Mouse (Mus musculus) heart, embryonic 13.5 days (tissue): Measurements from ENCODE around the gene Abhd12b. TPM values are rescaled to one million over a fixed set of nuclear protein-coding genes. Genes with fewer than 3 reads are reported as not detected.
A peak's percentile ranks its signal among the peaks of the same experiment; 100 is the strongest.

Source experiments
- ATAC-seq: fragments of 200-750 bp; cut with Nextera tagmentation; 2 replicates; pipeline ENCODE4 v1.8.0; 2017; ENCODE audit warnings: moderate TSS enrichment; ENCODE audit not compliant: insufficient number of reproducible peaks, low FRiP score, low TSS enrichment; ENCODE audit errors: extremely low read depth
- H3K27ac ChIP-seq: fragments of 300-500 bp; sonication (generic); replicated peaks from 2 replicates; pipeline ENCODE4 v1.5.1; 2015; ENCODE audit warnings: moderate library complexity, mild to moderate bottlenecking, inconsistent platforms
- H3K27me3 ChIP-seq: fragments of 300-500 bp; sonication (generic); replicated peaks from 2 replicates; pipeline ENCODE4 v1.6.1; 2015; ENCODE audit warnings: mild to moderate bottlenecking, inconsistent platforms
- H3K36me3 ChIP-seq: fragments of 300-500 bp; sonication (generic); 2 replicates; pipeline ENCODE4 v1.6.1; 2015; ENCODE audit warnings: mild to moderate bottlenecking, inconsistent platforms
- H3K4me1 ChIP-seq: fragments of 300-500 bp; sonication (generic); 2 replicates; pipeline ENCODE4 v1.6.1; 2015; ENCODE audit warnings: inconsistent platforms
- H3K4me2 ChIP-seq: fragments of 300-500 bp; sonication (generic); 2 replicates; pipeline ENCODE4 v1.6.1; 2015; ENCODE audit warnings: inconsistent platforms, mild to moderate bottlenecking, moderate library complexity
- H3K4me3 ChIP-seq: fragments of 300-500 bp; sonication (generic); 2 replicates; pipeline ENCODE4 v1.5.1; 2015; ENCODE audit warnings: moderate library complexity, mild to moderate bottlenecking, inconsistent platforms
- H3K9ac ChIP-seq: fragments of 300-500 bp; sonication (generic); 2 replicates; pipeline ENCODE4 v1.6.1; 2015; ENCODE audit warnings: inconsistent platforms, mild to moderate bottlenecking, moderate library complexity
- H3K9me3 ChIP-seq: fragments of 300-500 bp; sonication (generic); 2 replicates; pipeline ENCODE4 v1.6.1; 2016; ENCODE audit warnings: inconsistent platforms
- WGBS: fragments of 180-500 bp; shearing (Covaris S2); methylation state at CpG from one replicate; pipeline ENCODE4 v1.1.7; 2015; ENCODE audit warnings: mixed read lengths; 5-methylcytosine and 5-hydroxymethylcytosine counted together
- polyA plus RNA-seq: library from polyadenylated mRNA; unstranded; fragments of >200 nt; fragmentation: Nextera tagmentation; extraction: Ambion mirVana; gene quantifications from 2 replicates; pipeline ENCODE4 v1.2.1, GENCODE M21; 2015

Gene Abhd12b
- polyA plus RNA-seq, result not detected in 2 replicates

DNA sequence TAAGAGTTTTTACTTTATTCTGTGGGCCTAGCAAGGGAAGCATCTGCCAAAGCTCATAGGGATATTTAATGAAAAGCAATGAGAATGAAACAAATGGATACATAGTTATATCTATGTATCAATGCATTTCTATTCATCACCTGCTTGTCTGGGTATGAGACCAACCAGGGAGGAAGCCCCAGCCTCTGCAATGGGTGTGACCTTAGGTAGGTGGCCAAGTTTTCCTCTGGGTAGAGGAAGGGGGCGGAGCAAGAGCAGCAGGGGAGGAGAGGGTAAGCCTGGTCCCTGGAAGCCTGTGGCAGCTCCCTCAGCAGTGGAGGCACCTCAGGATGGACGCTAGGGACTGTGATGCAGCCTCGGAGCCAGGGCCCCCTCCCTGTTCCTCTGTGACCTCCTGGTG lies at the start of gene Abhd12b:
Abhd12b (plus strand) TSS at position 301 of the 400 bp plus-strand sequence.
- no peak for ATAC-seq
- 40% methylated on average over 3 of the region's 3 CpGs for WGBS

DNA sequence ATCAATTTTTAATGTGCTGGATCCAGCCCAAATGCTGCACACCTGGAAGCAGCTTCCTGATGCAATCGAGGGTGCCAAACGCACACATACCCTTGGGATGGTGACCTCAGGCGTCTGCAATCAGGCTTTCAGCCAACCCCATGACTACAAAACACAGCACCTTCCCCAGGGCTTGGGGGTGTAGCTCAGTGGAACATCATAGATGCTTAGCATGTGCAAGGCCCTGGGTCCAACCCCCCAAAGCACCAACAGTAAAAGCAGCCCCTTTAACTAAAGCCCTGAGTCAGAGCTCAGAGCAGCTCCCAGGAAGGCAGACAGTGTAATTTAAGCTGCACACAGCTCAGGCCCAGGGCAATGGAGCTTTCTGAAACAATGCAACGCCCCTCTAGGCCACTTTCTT lies 49.7 kb upstream of the Abhd12b start:
- ATAC-seq, result no peak
- H3K36me3 ChIP-seq, result peaks cover 22% of the 10 kb centered on the region
- no peaks in the 10 kb centered on the region for H3K27me3 ChIP-seq
- H3K4me2 ChIP-seq, result no peak overlapping the region
- H3K4me1 ChIP-seq, result peaks cover 34% of the 10 kb centered on the region
- H3K27ac ChIP-seq, result no peak overlapping the region; the same call in 1 of the 2 replicates
- 59% methylated on average over 4 of the region's 4 CpGs for WGBS
- no peak overlapping the region for H3K9ac ChIP-seq
- no peaks in the 10 kb centered on the region for H3K9me3 ChIP-seq
- H3K4me3 ChIP-seq, result no peak overlapping the region

More for the DNA sequence above, at the start of gene Abhd12b:
- Histone ChIP-seq H3K9me3 (no peaks in the 10 kb centered on the region), H3K36me3 (no peaks in the 10 kb centered on the region), H3K4me1 (peaks cover 1% of the 10 kb centered on the region; the same call in 1 of the 2 replicates), H3K4me2 (no peak within 1 kb of the TSS), H3K4me3 (no peak within 1 kb of the TSS), H3K27me3 (no peaks in the 10 kb centered on the region), H3K9ac (no peak within 1 kb of the TSS), H3K27ac (no peak within 1 kb of the TSS)

DNA sequence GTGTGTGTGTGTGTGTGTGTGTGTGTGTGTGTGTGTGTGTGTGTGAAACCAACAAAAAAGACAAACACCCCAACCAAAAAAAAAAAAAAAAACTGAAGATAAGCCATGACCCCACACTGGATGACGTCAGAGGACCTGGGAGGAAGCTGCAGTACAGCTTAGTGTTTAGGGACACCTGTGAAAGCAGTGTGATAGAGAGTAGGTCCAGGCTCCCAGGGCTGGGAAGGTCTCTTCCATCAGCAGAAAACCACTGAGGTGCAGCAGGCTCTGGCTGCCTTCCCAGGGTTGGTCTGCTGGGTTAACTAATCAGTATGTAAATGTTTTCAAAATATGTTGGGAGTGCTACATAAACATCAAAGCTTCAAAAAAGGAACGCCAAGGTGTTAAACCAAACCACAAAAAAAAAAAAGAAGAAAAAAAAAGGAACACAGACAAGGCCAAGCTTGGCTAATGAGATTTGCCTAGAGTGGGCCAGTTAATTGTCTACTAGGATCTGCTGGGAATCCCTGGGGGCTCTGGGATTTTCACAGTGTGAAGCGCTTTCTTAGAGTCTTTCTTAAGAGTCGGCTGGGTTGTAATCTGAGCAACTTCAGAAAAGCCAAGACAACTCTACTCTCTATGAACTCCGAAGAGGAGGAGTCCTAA lies 49.0 kb upstream of the Abhd12b start:
- Histone ChIP-seq H3K4me2 (no peak overlapping the region), H3K27me3 (no peaks in the 10 kb centered on the region), H3K9ac (no peak overlapping the region), H3K4me1 (peaks cover 39% of the 10 kb centered on the region), H3K4me3 (no peak overlapping the region), H3K9me3 (no peaks in the 10 kb centered on the region), H3K36me3 (peaks cover 22% of the 10 kb centered on the region), H3K27ac (no peak overlapping the region)
- WGBS, result 48% methylated on average over 5 of the region's 5 CpGs
- ATAC-seq, result no peak

DNA sequence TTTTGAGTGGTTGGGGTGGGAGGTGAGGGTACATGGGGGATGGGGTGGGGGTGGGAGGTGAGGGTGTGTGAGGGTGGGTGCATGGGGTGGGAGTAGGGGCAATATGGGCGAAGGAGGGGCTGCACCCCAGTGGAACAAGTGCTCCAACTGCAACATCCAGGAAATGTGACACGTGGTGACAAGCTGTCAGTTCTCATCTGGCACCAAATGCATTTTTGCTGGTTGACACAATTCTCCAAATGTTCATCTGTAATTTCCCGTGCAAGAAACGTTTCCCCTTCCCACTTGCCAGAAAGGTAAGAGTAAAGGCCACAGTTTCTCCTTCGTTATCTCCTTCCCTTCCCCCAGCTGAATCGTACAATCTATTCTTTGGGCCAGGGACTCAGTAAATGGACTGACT lies 48.1 kb upstream of the Abhd12b start:
- H3K36me3 ChIP-seq, result peaks cover 15% of the 10 kb centered on the region
- H3K4me2 ChIP-seq, result no peak overlapping the region
- ATAC-seq, result no peak
- peaks cover 48% of the 10 kb centered on the region for H3K4me1 ChIP-seq
- no peak overlapping the region for H3K4me3 ChIP-seq
- H3K9me3 ChIP-seq, result no peaks in the 10 kb centered on the region
- 50% methylated on average over 6 of the region's 6 CpGs for WGBS
- H3K27me3 ChIP-seq, result no peaks in the 10 kb centered on the region
- 0 out of 2 replicates have a peak overlapping the region, but pooled peaks have one; percentile 8 for H3K27ac ChIP-seq
- no peak overlapping the region for H3K9ac ChIP-seq

DNA sequence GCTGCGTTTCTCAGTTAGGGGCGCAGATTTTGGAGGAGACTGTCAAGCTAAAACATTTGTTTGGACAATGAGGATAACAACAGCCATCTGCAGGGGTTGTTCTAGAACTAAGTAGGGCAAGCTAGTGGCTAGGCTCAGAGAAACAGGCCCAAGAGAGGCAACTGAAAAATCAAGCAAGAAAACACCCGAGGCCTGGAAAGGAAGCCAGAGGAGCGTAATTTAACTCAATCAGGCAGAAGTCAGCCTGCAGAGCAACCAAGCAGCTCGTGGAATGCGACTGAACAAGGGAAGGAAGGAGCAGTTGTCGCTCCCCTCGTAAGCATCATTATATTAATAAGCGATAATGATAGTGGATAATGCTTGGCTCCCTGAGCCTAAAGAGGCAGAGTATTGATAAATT lies 47.4 kb upstream of the Abhd12b start:
- Histone ChIP-seq H3K9ac (no peak overlapping the region), H3K9me3 (no peaks in the 10 kb centered on the region), H3K4me1 (peaks cover 48% of the 10 kb centered on the region), H3K4me3 (no peak overlapping the region), H3K4me2 (no peak overlapping the region), H3K27me3 (no peaks in the 10 kb centered on the region), H3K27ac (no peak overlapping the region), H3K36me3 (peaks cover 8% of the 10 kb centered on the region)
- ATAC-seq, result no peak
- 71% methylated on average over 9 of the region's 9 CpGs for WGBS

DNA sequence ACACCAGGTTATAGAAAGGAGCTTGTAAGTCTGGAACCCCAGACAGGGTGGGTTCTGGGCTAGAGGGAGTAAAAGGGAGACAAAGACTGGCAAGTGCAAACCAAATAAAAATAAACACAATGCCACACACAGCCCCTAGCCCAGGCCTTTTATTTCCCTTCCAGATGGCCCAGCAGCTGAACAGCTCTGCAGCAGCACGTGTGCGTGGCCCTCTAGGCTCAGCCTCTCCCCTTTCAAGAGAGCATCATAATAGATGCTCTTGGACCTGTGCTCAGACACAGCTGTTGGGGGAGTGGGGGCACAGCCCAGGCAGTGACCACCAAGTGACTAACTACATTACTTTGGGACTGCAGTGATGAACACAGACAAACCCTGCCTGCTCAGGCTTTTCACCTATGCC lies 45.8 kb upstream of the Abhd12b start:
- no peak for ATAC-seq
- Histone ChIP-seq H3K9me3 (no peaks in the 10 kb centered on the region), H3K27me3 (no peaks in the 10 kb centered on the region), H3K27ac (no peak overlapping the region), H3K36me3 (no peaks in the 10 kb centered on the region), H3K4me1 (peaks cover 53% of the 10 kb centered on the region), H3K4me2 (no peak overlapping the region), H3K4me3 (no peak overlapping the region), H3K9ac (no peak overlapping the region)
- WGBS, result 71% methylated on average over 2 of the region's 2 CpGs

DNA sequence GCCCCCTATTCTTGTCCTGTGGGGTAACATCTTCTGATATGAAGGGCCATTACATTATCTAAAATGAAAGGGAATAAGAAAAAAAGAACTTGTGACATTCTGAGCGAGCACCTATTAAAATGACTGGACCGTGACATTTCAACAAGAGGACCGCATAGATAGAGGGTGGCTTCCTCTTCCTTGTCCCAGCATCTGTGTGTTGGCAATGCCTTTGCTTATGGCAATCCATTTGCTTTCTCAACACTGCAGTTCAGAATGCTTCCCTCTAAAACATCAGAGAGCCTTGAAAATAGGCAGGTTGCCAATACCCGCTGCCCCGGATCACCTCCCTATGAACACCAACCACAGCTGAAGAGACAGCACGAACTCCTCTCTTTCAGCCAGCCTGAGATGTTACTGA lies 44.0 kb upstream of the Abhd12b start:
- peak overlapping the region; percentile 91 for H3K9ac ChIP-seq
- ATAC-seq, result no peak
- 59% methylated on average over 6 of the region's 6 CpGs for WGBS
- H3K4me1 ChIP-seq, result peaks cover 44% of the 10 kb centered on the region
- H3K9me3 ChIP-seq, result no peaks in the 10 kb centered on the region
- H3K27ac ChIP-seq, result no peak overlapping the region
- H3K4me2 ChIP-seq, result peak overlapping the region; percentile 100
- no peaks in the 10 kb centered on the region for H3K36me3 ChIP-seq
- H3K4me3 ChIP-seq, result peak overlapping the region; percentile 68
- no peaks in the 10 kb centered on the region for H3K27me3 ChIP-seq

DNA sequence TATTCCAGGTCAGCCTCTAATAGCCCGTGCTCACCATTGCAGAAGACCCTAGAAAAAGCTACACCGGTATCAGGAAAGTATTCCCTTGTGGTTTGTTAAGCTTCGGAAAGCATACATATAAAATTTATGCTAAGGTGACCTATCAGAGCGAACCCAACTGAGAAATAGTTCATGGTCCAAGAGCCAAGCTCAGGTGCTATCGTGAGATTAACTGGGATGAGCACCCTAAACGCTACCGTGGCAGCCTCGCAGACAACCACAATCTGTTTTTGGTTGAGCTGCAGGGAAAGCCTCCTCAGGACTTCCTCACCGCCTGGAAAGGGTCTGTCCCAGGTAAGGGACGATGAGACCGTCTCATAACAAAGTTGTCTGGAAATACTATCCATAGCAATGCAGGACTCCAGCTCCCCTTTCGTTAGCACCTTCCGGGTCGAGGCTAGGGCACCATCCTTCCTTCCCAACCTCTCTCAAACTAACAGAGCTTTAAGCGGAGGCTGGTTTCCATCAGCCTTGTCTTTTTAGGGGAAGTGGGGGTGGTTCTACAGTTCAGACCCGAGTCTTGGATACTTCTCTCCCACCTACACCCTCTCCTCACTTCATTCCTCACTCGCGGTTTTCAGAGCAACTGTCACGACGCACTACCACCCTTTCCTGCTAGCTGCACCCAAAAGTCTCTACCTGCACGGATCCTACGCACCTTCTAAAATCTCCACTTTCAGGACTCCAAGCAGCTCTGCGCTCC lies 43.4 kb upstream of the Abhd12b start:
- H3K9ac ChIP-seq, result peak overlapping the region; percentile 91
- H3K4me3 ChIP-seq, result peak overlapping the region; percentile 68
- no peaks in the 10 kb centered on the region for H3K9me3 ChIP-seq
- no peaks in the 10 kb centered on the region for H3K36me3 ChIP-seq
- 12% methylated on average over 23 of the region's 23 CpGs for WGBS
- peaks cover 38% of the 10 kb centered on the region for H3K4me1 ChIP-seq
- no peak for ATAC-seq
- no peaks in the 10 kb centered on the region for H3K27me3 ChIP-seq
- H3K4me2 ChIP-seq, result peak overlapping the region; percentile 100
- no peak overlapping the region for H3K27ac ChIP-seq

DNA sequence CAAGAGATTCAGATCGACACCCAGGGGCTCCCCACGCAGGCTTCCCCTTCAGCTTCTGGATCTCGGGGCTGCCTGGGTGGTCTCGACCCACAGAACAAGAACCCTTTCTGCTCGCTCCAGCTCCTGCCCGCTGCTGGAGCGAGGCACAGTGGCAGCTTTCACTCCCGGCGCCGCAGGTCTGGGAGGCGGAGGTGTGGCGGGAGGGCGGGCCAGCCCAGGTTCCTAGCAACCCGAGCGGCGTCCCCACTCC lies 42.9 kb upstream of the Abhd12b start:
- Histone ChIP-seq H3K9me3 (no peaks in the 10 kb centered on the region), H3K27ac (peak overlapping the region; percentile 79), H3K4me2 (peak overlapping the region; percentile 100), H3K27me3 (no peaks in the 10 kb centered on the region), H3K4me3 (peak overlapping the region; percentile 68), H3K9ac (peak overlapping the region; percentile 91), H3K36me3 (no peaks in the 10 kb centered on the region), H3K4me1 (peaks cover 33% of the 10 kb centered on the region)
- 0% methylated on average over 12 of the region's 16 CpGs for WGBS
- ATAC-seq, result peak; percentile 32; the same call in 1 of the 2 replicates

DNA sequence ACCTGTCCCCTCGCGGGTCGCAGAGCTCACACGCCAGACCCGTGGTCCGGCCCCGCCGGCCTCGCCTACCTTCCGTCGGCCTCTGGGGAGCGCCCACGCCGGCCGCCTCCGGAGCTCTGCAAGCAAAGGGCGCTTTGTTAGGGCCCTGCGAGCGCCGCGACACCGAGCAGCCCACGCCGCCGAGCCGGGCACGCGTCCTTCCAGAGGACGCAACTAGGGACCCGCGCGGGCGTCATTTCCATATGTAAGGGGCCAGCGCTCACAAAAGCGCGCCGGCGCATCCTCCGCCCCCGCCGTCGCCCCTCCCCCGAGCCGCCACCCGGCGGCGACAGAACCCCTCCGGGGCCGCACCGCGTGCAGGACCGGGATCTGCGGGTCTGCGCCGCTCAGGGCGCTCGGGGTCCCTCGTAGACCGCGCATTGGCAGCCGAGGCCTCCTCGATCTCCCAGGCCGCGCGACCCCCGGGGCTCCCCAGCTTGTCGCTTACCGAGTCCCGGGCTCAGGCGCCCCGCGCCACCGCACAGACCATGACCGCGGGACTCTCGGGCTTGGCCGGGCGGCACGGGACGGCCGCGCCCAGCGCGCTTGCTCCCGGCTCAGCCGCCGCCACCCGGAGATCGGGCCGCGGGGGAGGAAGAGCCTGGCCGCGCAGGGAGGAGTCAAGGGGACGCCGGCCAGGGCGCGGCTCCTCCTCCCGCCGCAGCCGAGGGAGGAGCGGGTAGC lies 42.4 kb upstream of the Abhd12b start:
- Histone ChIP-seq H3K9me3 (no peaks in the 10 kb centered on the region), H3K4me3 (peak overlapping the region; percentile 68), H3K36me3 (no peaks in the 10 kb centered on the region), H3K4me1 (peaks cover 28% of the 10 kb centered on the region), H3K9ac (peak overlapping the region; percentile 91), H3K27me3 (no peaks in the 10 kb centered on the region), H3K27ac (peak overlapping the region; percentile 79), H3K4me2 (peak overlapping the region; percentile 100)
- peak; percentile 67; the same call in 1 of the 2 replicates for ATAC-seq
- under 1% methylated on average over 92 of the region's 101 CpGs for WGBS

DNA sequence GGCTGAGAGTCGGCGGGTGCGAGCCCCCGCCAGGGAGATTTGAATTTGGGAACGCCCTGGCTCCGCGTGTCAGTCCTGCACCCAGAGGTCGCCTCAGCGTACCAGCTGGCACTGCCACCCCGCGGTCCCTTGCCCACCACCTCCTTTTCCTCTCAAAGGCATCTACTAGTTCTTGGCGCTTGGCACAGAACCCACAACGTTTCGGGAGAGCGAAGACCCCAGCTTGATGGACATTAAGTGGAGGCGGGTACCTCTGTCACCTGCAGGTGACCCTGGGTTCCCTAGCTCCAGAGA lies 41.9 kb upstream of the Abhd12b start:
- Histone ChIP-seq H3K4me1 (peaks cover 26% of the 10 kb centered on the region), H3K4me3 (peak overlapping the region; percentile 68), H3K9ac (peak overlapping the region; percentile 91), H3K9me3 (no peaks in the 10 kb centered on the region), H3K4me2 (peak overlapping the region; percentile 100), H3K27me3 (no peaks in the 10 kb centered on the region), H3K27ac (0 out of 2 replicates have a peak overlapping the region, but pooled peaks have one; percentile 22), H3K36me3 (no peaks in the 10 kb centered on the region)
- no peak for ATAC-seq
- 5% methylated on average over 15 of the region's 16 CpGs for WGBS
